Mouse (Mus musculus) embryonic fibroblast, embryonic 13.5 days (primary cell): ENCODE measurements around the gene Ero1l.
A peak's percentile ranks its signal among the peaks of the same experiment; 100 is the strongest.

Source experiments
- CTCF ChIP-seq: IDR thresholded peaks from 2 replicates; pipeline ENCODE4 v1.5.1; 2011; ENCODE audit warnings: mild to moderate bottlenecking, control low read depth, low read length, moderate library complexity, borderline replicate concordance; ENCODE audit not compliant: insufficient read depth
- POLR2A ChIP-seq: IDR thresholded peaks from 2 replicates; pipeline ENCODE4 v1.6.1; 2011; ENCODE audit warnings: low read depth, mild to moderate bottlenecking, control low read depth, low read length, moderate library complexity

GRCm38 (mm10) chr14:45329589-45330181 lies 11.1 kb upstream of the Ero1l start, which contains the start of gene Psmc6:
- TF ChIP-seq POLR2A (peak; percentile 97), CTCF (peak; percentile 94)
